Mouse (Mus musculus): Measurements from ENCODE around the gene Lypd6. TPM values are rescaled to one million over a fixed set of nuclear protein-coding genes. Genes with fewer than 3 reads are reported as not detected.

Lypd6 gene
- polyA plus RNA-seq, 1 experiment from 2014 or later, result 10.3 TPM

GRCm38 (mm10) chr2:50053893-50054292 lies 12.3 kb upstream of the Lypd6 start:
- Histone ChIP-seq H3K4me3 (ENCODE audit: low read depth, low read length) (no peak overlapping the region), H3K27me3 (ENCODE audit: control insufficient read depth, insufficient read depth, low read length) (no peaks in the 10 kb centered on the region), H3K9me3 (ENCODE audit: control insufficient read depth, low read length) (no peaks in the 10 kb centered on the region), H3K9ac (ENCODE audit: low read length) (no peak overlapping the region), H3K27ac (ENCODE audit: low read depth, low read length) (no peak overlapping the region), H3K4me2 (ENCODE audit: low read depth, low read length, severe bottlenecking) (no peak overlapping the region), H3K36me3 (ENCODE audit: control insufficient read depth, insufficient read depth, low read length) (no peaks in the 10 kb centered on the region), H3K4me1 (replicated peaks; ENCODE audit: control insufficient read depth, insufficient read depth, low read length) (no peaks in the 10 kb centered on the region)
- WGBS, result 86% methylated on average over 1 of the region's 1 CpGs
- ATAC-seq (replicated peaks; ENCODE audit: low FRiP score) (no peak), DNase-seq (ENCODE audit: low spot score) (no peak)

- peak overlapping the region; percentile 89 for H3K4me2 ChIP-seq (ENCODE audit: low read depth, low read length, severe bottlenecking)
- H3K9ac ChIP-seq (ENCODE audit: low read length), result peak overlapping the region; percentile 71
- H3K36me3 ChIP-seq (ENCODE audit: control insufficient read depth, insufficient read depth, low read length), result no peaks in the 10 kb centered on the region
- DNase-seq (ENCODE audit: low spot score) (no peak), ATAC-seq (replicated peaks; ENCODE audit: low FRiP score) (peak; percentile 56)
- no peak overlapping the region for H3K27ac ChIP-seq (ENCODE audit: low read depth, low read length)
- under 1% methylated on average over 14 of the region's 14 CpGs for WGBS
- H3K27me3 ChIP-seq (ENCODE audit: control insufficient read depth, insufficient read depth, low read length), result no peaks in the 10 kb centered on the region
- H3K4me3 ChIP-seq (ENCODE audit: low read depth, low read length), result peak overlapping the region; percentile 70
- H3K4me1 ChIP-seq (replicated peaks; ENCODE audit: control insufficient read depth, insufficient read depth, low read length), result 0 out of 2 replicates have a peak, but pooled peaks cover 2% of the 10 kb centered on the region
- H3K9me3 ChIP-seq (ENCODE audit: control insufficient read depth, low read length), result no peaks in the 10 kb centered on the region
These were observed 355 bp upstream of the Lypd6 start for GRCm38 (mm10) chr2:50065902-50066245.

DNA sequence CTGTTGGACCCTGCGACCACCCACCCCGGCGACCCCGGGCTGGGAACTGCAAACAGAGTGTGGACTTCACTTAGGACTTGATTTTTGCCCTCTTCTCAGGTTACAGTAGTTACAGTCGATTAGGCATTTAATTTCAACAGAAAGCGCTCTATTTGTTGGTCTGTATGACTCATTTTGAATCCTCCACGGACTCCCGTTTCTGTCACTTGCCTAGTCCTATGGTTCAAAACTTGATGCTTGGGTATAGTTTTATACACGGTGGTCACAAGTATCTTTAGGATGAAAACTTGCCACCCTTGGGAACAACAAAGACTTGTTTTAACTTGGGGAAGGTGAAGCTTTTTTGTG lies 713 bp downstream of the Lypd6 start:
- H3K27ac ChIP-seq (ENCODE audit: low read depth, low read length), result no peak overlapping the region
- H3K9me3 ChIP-seq (ENCODE audit: control insufficient read depth, low read length), result no peaks in the 10 kb centered on the region
- H3K36me3 ChIP-seq (ENCODE audit: control insufficient read depth, insufficient read depth, low read length), result no peaks in the 10 kb centered on the region
- H3K4me3 ChIP-seq (ENCODE audit: low read depth, low read length), result peak overlapping the region; percentile 70
- 0 out of 2 replicates have a peak, but pooled peaks cover 2% of the 10 kb centered on the region for H3K4me1 ChIP-seq (replicated peaks; ENCODE audit: control insufficient read depth, insufficient read depth, low read length)
- ATAC-seq (replicated peaks; ENCODE audit: low FRiP score), result no peak
- no peaks in the 10 kb centered on the region for H3K27me3 ChIP-seq (ENCODE audit: control insufficient read depth, insufficient read depth, low read length)
- no peak for DNase-seq (ENCODE audit: low spot score)
- H3K4me2 ChIP-seq (ENCODE audit: low read depth, low read length, severe bottlenecking), result peak overlapping the region; percentile 89
- H3K9ac ChIP-seq (ENCODE audit: low read length), result peak overlapping the region; percentile 71
- 1% methylated on average over 9 of the region's 9 CpGs for WGBS

DNA sequence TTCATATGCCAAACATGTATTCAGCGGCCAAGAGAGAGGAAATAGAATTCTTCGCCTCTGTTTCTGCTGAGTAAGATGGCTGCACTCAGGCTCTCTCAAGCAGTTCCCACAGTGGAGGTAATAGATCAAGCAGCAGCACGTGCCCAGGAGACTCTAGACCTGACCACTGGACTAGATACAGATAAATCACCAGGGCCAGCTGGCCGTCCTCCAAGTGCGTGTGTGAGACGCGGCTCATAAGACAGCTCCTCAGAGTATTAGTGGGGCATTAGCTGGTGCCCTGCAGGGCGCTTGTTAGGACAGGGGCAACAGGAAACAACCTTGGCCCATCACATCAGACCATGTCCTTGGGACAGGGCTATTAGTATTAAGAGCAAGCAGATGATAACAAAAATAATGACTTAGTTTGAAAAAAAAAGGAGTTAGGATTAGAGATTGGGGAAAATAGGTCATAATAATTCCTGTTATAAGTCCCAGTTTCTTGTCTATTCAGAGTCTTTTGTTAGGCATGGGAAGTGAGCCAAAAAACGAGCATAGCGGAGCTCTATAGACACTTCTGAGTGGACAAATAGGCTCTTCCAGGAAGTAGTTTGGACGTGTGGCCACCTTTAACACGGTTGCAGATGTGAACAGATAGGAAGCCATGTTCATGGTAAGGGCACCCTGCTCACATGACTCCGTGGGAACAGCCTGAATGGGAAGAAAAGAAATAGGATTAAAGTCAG lies 3.5 kb downstream of the Lypd6 start:
- Histone ChIP-seq H3K9me3 (ENCODE audit: control insufficient read depth, low read length) (no peaks in the 10 kb centered on the region), H3K27ac (ENCODE audit: low read depth, low read length) (no peak overlapping the region), H3K27me3 (ENCODE audit: control insufficient read depth, insufficient read depth, low read length) (no peaks in the 10 kb centered on the region), H3K9ac (ENCODE audit: low read length) (no peak overlapping the region), H3K4me3 (ENCODE audit: low read depth, low read length) (no peak overlapping the region), H3K4me2 (ENCODE audit: low read depth, low read length, severe bottlenecking) (no peak overlapping the region), H3K4me1 (replicated peaks; ENCODE audit: control insufficient read depth, insufficient read depth, low read length) (0 out of 2 replicates have a peak, but pooled peaks cover 2% of the 10 kb centered on the region), H3K36me3 (ENCODE audit: control insufficient read depth, insufficient read depth, low read length) (no peaks in the 10 kb centered on the region)
- 74% methylated on average over 13 of the region's 13 CpGs for WGBS
- ATAC-seq (replicated peaks; ENCODE audit: low FRiP score) (no peak), DNase-seq (ENCODE audit: low spot score) (no peak)

DNA sequence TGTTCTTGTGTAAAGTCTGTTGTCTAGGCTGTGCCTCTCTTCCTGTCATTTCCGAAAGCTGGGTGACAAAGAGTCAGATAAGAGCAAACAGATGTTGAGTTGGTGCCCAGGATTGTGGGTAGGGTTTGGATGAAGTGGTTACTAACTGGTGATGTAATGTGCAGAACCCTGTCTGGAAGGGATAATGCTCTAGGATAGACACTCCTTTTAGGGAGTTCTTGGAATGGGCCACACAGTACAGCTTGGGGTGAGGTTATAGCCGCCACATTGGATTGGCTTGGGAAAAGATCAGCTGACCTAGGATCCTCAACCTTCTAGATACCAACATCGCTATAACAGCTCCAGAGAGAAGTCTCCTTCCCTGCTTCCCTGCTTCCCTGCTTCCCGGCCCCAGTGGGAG lies 5.9 kb downstream of the Lypd6 start:
- H3K4me3 ChIP-seq (ENCODE audit: low read depth, low read length), result no peak overlapping the region
- no peaks in the 10 kb centered on the region for H3K27me3 ChIP-seq (ENCODE audit: control insufficient read depth, insufficient read depth, low read length)
- DNase-seq (ENCODE audit: low spot score) (no peak), ATAC-seq (replicated peaks; ENCODE audit: low FRiP score) (no peak)
- H3K27ac ChIP-seq (ENCODE audit: low read depth, low read length), result no peak overlapping the region
- WGBS, result 81% methylated on average over 4 of the region's 4 CpGs
- H3K9me3 ChIP-seq (ENCODE audit: control insufficient read depth, low read length), result no peaks in the 10 kb centered on the region
- H3K36me3 ChIP-seq (ENCODE audit: control insufficient read depth, insufficient read depth, low read length), result no peaks in the 10 kb centered on the region
- H3K4me2 ChIP-seq (ENCODE audit: low read depth, low read length, severe bottlenecking), result no peak overlapping the region
- no peak overlapping the region for H3K9ac ChIP-seq (ENCODE audit: low read length)
- no peaks in the 10 kb centered on the region for H3K4me1 ChIP-seq (replicated peaks; ENCODE audit: control insufficient read depth, insufficient read depth, low read length)

DNA sequence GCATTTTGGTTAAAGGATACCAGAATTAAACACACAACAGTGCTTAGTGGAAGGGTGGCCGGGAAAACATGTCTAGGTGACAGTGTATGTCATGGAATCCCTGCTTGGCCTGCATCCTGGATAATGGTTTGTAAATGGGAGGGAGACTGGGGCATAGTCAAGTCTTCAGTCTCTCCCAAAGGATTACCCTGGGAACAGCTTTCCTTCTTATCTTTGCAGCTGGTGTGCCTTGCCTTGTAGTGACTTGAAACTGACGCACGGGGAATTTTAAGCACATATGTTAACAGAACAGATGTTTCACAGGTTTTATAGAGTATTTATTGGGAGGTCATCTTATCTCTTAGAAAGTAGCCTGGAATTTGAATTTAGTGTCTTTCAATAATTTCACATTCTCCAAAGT lies 18.5 kb downstream of the Lypd6 start:
- Histone ChIP-seq H3K4me3 (ENCODE audit: low read depth, low read length) (no peak overlapping the region), H3K9me3 (ENCODE audit: control insufficient read depth, low read length) (no peaks in the 10 kb centered on the region), H3K4me2 (ENCODE audit: low read depth, low read length, severe bottlenecking) (no peak overlapping the region), H3K4me1 (replicated peaks; ENCODE audit: control insufficient read depth, insufficient read depth, low read length) (no peaks in the 10 kb centered on the region), H3K36me3 (ENCODE audit: control insufficient read depth, insufficient read depth, low read length) (no peaks in the 10 kb centered on the region), H3K9ac (ENCODE audit: low read length) (no peak overlapping the region), H3K27me3 (ENCODE audit: control insufficient read depth, insufficient read depth, low read length) (no peaks in the 10 kb centered on the region), H3K27ac (ENCODE audit: low read depth, low read length) (no peak overlapping the region)
- DNase-seq (ENCODE audit: low spot score), result no peak
- ATAC-seq (replicated peaks; ENCODE audit: low FRiP score), result no peak
- 86% methylated on average over 3 of the region's 3 CpGs for WGBS

DNA sequence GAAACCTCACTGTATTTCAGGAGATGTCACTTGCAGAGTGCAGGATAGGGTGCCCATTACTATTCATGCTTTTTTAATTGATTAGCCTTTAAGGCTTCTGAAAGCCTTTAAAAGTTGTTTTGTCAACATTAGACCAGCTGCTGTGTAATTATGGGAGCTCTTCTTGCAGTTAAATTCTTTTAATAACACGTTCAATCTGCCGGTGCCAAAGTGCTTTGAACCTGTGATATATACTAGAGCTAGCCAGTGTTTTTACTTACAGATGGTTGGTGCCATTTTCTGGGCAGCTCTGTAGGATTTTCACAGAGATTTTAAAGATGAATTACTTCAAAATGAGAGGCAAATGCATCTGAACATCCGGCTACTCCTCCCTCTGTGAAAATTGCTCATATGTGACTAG lies 21.5 kb downstream of the Lypd6 start:
- ATAC-seq (replicated peaks; ENCODE audit: low FRiP score) (no peak), DNase-seq (ENCODE audit: low spot score) (no peak)
- Histone ChIP-seq H3K9ac (ENCODE audit: low read length) (no peak overlapping the region), H3K27me3 (ENCODE audit: control insufficient read depth, insufficient read depth, low read length) (no peaks in the 10 kb centered on the region), H3K36me3 (ENCODE audit: control insufficient read depth, insufficient read depth, low read length) (no peaks in the 10 kb centered on the region), H3K9me3 (ENCODE audit: control insufficient read depth, low read length) (no peaks in the 10 kb centered on the region), H3K27ac (ENCODE audit: low read depth, low read length) (no peak overlapping the region), H3K4me1 (replicated peaks; ENCODE audit: control insufficient read depth, insufficient read depth, low read length) (no peaks in the 10 kb centered on the region), H3K4me3 (ENCODE audit: low read depth, low read length) (no peak overlapping the region), H3K4me2 (ENCODE audit: low read depth, low read length, severe bottlenecking) (no peak overlapping the region)
- WGBS, result 49% methylated on average over 3 of the region's 3 CpGs

GRCm38 (mm10) chr2:50096336-50096735 lies 30.1 kb downstream of the Lypd6 start:
- Histone ChIP-seq H3K4me3 (ENCODE audit: low read depth, low read length) (no peak overlapping the region), H3K4me2 (ENCODE audit: low read depth, low read length, severe bottlenecking) (no peak overlapping the region), H3K9ac (ENCODE audit: low read length) (no peak overlapping the region), H3K4me1 (replicated peaks; ENCODE audit: control insufficient read depth, insufficient read depth, low read length) (peaks cover 6% of the 10 kb centered on the region; the same call in 1 of the 2 replicates), H3K27me3 (ENCODE audit: control insufficient read depth, insufficient read depth, low read length) (no peaks in the 10 kb centered on the region), H3K9me3 (ENCODE audit: control insufficient read depth, low read length) (no peaks in the 10 kb centered on the region), H3K27ac (ENCODE audit: low read depth, low read length) (no peak overlapping the region), H3K36me3 (ENCODE audit: control insufficient read depth, insufficient read depth, low read length) (no peaks in the 10 kb centered on the region)
- 86% methylated on average over 3 of the region's 3 CpGs for WGBS
- DNase-seq (ENCODE audit: low spot score) (no peak), ATAC-seq (replicated peaks; ENCODE audit: low FRiP score) (no peak)

All from forebrain, embryonic 11.5 days (tissue).